Mouse (Mus musculus) forebrain, embryonic 14.5 days (tissue): ENCODE measurements around the gene Mzt1. TPM values are rescaled to one million over a fixed set of nuclear protein-coding genes. Genes with fewer than 3 reads are reported as not detected.

Experiments used
- ATAC-seq: fragments of 200-750 bp; cut with Nextera tagmentation; 2 replicates; pipeline ENCODE4 v1.8.0; 2017; ENCODE audit warnings: mild to moderate bottlenecking, moderate library complexity
- DNase-seq: peaks from one replicate; pipeline ENCODE4 v3.0.0-alpha.2; 2015; ENCODE audit warnings: low spot score
- H3K27ac ChIP-seq: fragments of 300-500 bp; sonication (generic); 2 replicates; pipeline ENCODE4 v1.5.1; 2014; ENCODE audit warnings: low read depth, mild to moderate bottlenecking, control low read depth, low read length, moderate library complexity
- H3K27me3 ChIP-seq: fragments of 300-500 bp; sonication (generic); replicated peaks from 2 replicates; pipeline ENCODE4 v1.6.1; 2014; ENCODE audit warnings: low read length, control low read depth, mixed read lengths; ENCODE audit not compliant: control insufficient read depth, insufficient read depth
- H3K36me3 ChIP-seq: fragments of 300-500 bp; sonication (generic); 2 replicates; pipeline ENCODE4 v1.6.1; 2014; ENCODE audit warnings: low read length, control low read depth; ENCODE audit not compliant: control insufficient read depth, insufficient read depth
- H3K4me1 ChIP-seq: fragments of 300-500 bp; sonication (generic); 2 replicates; pipeline ENCODE4 v1.6.1; 2014; ENCODE audit warnings: antibody characterized with exemption, low read length, control low read depth; ENCODE audit not compliant: control insufficient read depth, insufficient read depth
- H3K4me2 ChIP-seq: fragments of 300-500 bp; sonication (generic); 2 replicates; pipeline ENCODE4 v1.6.1; 2014; ENCODE audit warnings: mild to moderate bottlenecking, control low read depth, low read length
- H3K4me3 ChIP-seq: fragments of 300-500 bp; sonication (generic); 2 replicates; pipeline ENCODE4 v1.5.1; 2014; ENCODE audit warnings: low read depth, low read length, control low read depth
- H3K9ac ChIP-seq: fragments of 300-500 bp; sonication (generic); 2 replicates; pipeline ENCODE4 v1.6.1; 2014; ENCODE audit warnings: mild to moderate bottlenecking, low read length, control low read depth, moderate library complexity
- H3K9me3 ChIP-seq: fragments of 300-500 bp; sonication (generic); replicated peaks from 2 replicates; pipeline ENCODE4 v1.6.1; 2016; ENCODE audit warnings: low read length, control low read depth, mixed read lengths; ENCODE audit not compliant: control insufficient read depth
- WGBS: fragments of 180-500 bp; shearing (Covaris S2); extraction: QIAGEN DNeasy Blood & Tissue Kit; methylation state at CpG from one replicate; pipeline ENCODE4 v1.1.7; 2014; 5-methylcytosine and 5-hydroxymethylcytosine counted together
- polyA plus RNA-seq: library from polyadenylated mRNA; unstranded; fragments of >200 nt; fragmentation: Nextera tagmentation; extraction: Ambion mirVana; gene quantifications from 2 replicates; pipeline ENCODE4 v1.2.1, GENCODE M21; 2014

The Mzt1 gene
- polyA plus RNA-seq, 1 experiment from 2014 or later: 68.4 TPM

DNA sequence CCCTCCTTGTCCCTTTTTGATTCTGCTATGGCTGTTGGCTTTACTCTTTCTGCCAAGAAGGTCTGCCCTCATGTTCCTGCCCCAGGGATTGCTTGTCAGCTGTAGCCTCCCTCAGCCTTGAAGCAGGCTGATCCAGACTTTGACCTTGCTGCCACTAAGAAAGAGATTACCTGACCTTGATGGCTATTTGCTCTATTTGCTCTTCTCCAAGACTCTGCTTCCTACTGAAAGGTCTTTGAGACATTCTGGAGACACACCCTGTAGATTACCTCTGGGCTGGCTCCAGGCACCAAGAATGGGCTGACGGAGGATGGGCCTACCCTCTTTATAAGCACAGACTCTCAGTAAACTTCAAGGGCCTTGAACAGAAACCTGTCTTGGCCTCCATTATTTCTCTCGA, 53.5 kb downstream of the Mzt1 start:
- DNase-seq (no peak), ATAC-seq (no peak)
- Histone ChIP-seq H3K9me3 (no peaks in the 10 kb centered on the region), H3K27me3 (no peaks in the 10 kb centered on the region), H3K36me3 (no peaks in the 10 kb centered on the region), H3K9ac (no peak overlapping the region), H3K27ac (no peak overlapping the region), H3K4me3 (no peak overlapping the region), H3K4me2 (no peak overlapping the region), H3K4me1 (no peaks in the 10 kb centered on the region)
- WGBS: 90% methylated on average over 2 of the region's 2 CpGs

DNA sequence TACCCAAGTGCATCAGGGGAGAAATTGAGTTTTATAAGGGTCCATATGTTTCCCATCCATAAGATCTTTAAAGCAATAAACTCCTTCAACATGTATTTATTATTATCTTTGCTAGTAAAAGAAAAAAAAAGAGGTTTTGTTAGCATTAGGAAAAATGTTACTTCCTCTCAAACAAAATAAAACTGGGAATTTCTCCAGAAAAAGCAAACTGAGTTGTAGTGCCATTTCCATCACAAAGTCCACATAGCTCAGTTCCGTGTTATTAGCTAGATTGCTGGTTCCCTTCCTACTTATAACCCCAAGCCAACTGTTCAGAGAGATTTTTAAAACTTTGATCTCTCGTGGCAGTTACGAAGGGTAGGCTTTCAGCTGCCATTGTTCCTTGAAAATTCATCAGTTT, 55.3 kb downstream of the Mzt1 start:
- WGBS: 79% methylated on average over 3 of the region's 3 CpGs
- no peak for DNase-seq

DNA sequence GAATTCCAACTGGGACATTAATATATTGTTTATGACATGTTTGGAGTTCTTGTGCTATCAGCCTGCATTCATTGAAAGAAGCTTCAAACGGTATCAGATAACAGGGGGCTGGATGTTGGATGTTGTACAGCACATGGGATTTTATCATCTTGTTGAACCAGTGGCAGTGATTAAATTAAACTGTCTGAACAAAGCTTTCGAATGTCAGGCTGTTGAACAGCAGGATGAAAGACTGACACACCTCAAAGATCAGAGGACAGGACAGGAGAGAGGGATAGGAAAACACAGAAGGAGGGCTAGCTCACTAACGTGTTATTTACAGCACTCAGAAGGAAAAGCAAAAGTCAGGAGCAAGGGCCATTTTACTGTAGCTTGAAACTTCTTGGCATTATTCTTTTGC, 56.1 kb downstream of the Mzt1 start:
- no peak for ATAC-seq
- H3K36me3 ChIP-seq: no peaks in the 10 kb centered on the region
- DNase-seq: no peak
- H3K4me2 ChIP-seq: no peak overlapping the region
- no peak overlapping the region for H3K4me3 ChIP-seq
- no peak overlapping the region for H3K9ac ChIP-seq
- no peaks in the 10 kb centered on the region for H3K9me3 ChIP-seq
- H3K27ac ChIP-seq: no peak overlapping the region
- no peaks in the 10 kb centered on the region for H3K4me1 ChIP-seq
- WGBS: 40% methylated on average over 3 of the region's 3 CpGs
- H3K27me3 ChIP-seq: no peaks in the 10 kb centered on the region

More for the DNA sequence above, 55.3 kb downstream of the Mzt1 start:
- no peaks in the 10 kb centered on the region for H3K27me3 ChIP-seq
- H3K36me3 ChIP-seq: no peaks in the 10 kb centered on the region
- H3K4me3 ChIP-seq: no peak overlapping the region
- H3K9me3 ChIP-seq: no peaks in the 10 kb centered on the region
- no peaks in the 10 kb centered on the region for H3K4me1 ChIP-seq
- no peak overlapping the region for H3K27ac ChIP-seq
- ATAC-seq: no peak
- H3K4me2 ChIP-seq: no peak overlapping the region
- no peak overlapping the region for H3K9ac ChIP-seq

Other genes with a start within 250 kb of the Mzt1 start
- 1.3 and 2.0 TPM in 2 replicates for gene Rpl36a-ps1, start 51.8 kb downstream of the Mzt1 start, polyA plus RNA-seq
- gene Bora, start 88 bp upstream of the Mzt1 start, polyA plus RNA-seq: 19.4 and 21.1 TPM in 2 replicates
- 20.2 and 21.1 TPM in 2 replicates for gene Pibf1, start 53.3 kb upstream of the Mzt1 start, polyA plus RNA-seq
- gene Dis3, start 53.6 kb upstream of the Mzt1 start, polyA plus RNA-seq: 27.1 and 28.2 TPM in 2 replicates